Mouse (Mus musculus) C2C12 (cell line): ENCODE measurements around the gene Pde6h.

Experiments
- CEBPB ChIP-seq: IDR thresholded peaks from one replicate; pipeline ENCODE4 v1.6.1; 2011; ENCODE audit warnings: low read depth, mild to moderate bottlenecking, control low read depth, moderate library complexity
- CTCF ChIP-seq: IDR thresholded peaks from one replicate; pipeline ENCODE4 v1.5.1; 2011; ENCODE audit not compliant: control insufficient read depth, insufficient read depth, insufficient read length
- MAX ChIP-seq: IDR thresholded peaks from one replicate; pipeline ENCODE4 v1.6.1; 2011; ENCODE audit warnings: mild to moderate bottlenecking, control low read depth
- MYOD1 ChIP-seq: IDR thresholded peaks from one replicate; pipeline ENCODE4 v1.6.1; 2011; ENCODE audit warnings: low read depth; ENCODE audit not compliant: control insufficient read depth, insufficient read length
- USF1 ChIP-seq: IDR thresholded peaks from one replicate; pipeline ENCODE4 v1.6.1; 2011; ENCODE audit warnings: low read depth, mild to moderate bottlenecking, control low read depth, moderate library complexity

DNA sequence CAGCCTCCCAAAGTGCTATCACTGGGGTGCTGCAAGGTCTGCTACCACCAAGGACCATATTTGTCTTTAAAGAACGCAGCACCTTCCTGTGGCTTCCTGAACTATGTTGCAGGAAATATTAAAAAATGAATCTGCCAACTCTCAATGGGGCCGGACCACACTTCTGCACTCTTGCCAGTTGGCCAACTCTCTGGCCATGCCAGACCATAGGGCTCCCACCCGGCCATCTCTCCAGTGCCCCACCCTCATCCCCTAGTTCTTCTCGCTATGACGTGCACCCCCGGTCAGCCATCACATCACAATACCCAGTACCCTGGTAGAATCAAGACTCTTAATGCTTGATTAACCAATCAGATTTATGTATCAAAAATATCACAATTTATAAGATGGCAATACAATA, 39.7 kb upstream of the Pde6h start:
- TF ChIP-seq CTCF (no peak), USF1 (no peak), MAX (no peak), CEBPB (no peak), MYOD1 (no peak)
